Mouse (Mus musculus) embryonic fibroblast, embryonic 13.5 days (primary cell): ENCODE results near the gene Olfr1375. TPM values are rescaled to one million over a fixed set of nuclear protein-coding genes. Genes with fewer than 3 reads are reported as not detected.
"Not testable (repeated sequence)": the region's sequence is repeated elsewhere in the genome, so short reads cannot be mapped to it uniquely, and the experiment has no call there.

Experiments used
- H3K27ac ChIP-seq: 2 replicates; pipeline ENCODE4 v1.5.1; 2012; ENCODE audit warnings: low read length, control low read depth, inconsistent platforms; ENCODE audit not compliant: insufficient read depth
- H3K4me1 ChIP-seq: 2 replicates; pipeline ENCODE4 v1.6.1; 2011; ENCODE audit warnings: low read length; ENCODE audit not compliant: control insufficient read depth, insufficient read depth
- H3K4me3 ChIP-seq: 2 replicates; pipeline ENCODE4 v1.5.1; 2011; ENCODE audit warnings: mild to moderate bottlenecking, control low read depth, low read length; ENCODE audit not compliant: insufficient read depth
- CTCF ChIP-seq: IDR thresholded peaks from 2 replicates; pipeline ENCODE4 v1.5.1; 2011; ENCODE audit warnings: mild to moderate bottlenecking, control low read depth, low read length, moderate library complexity, borderline replicate concordance; ENCODE audit not compliant: insufficient read depth
- POLR2A ChIP-seq: IDR thresholded peaks from 2 replicates; pipeline ENCODE4 v1.6.1; 2011; ENCODE audit warnings: low read depth, mild to moderate bottlenecking, control low read depth, low read length, moderate library complexity
- polyA plus RNA-seq: library from polyadenylated mRNA; stranded (reverse); fragments of >200 nt; gene quantifications from 2 replicates; pipeline ENCODE4 v1.2.4, GENCODE M21; 2011; ENCODE audit warnings: low read depth; ENCODE audit not compliant: missing spikeins, insufficient read length

Gene Olfr1375
- polyA plus RNA-seq, result not detected in 2 replicates

GRCm38 (mm10) chr11:51047809-51048208 is at the start of gene Olfr1375:
Olfr1375 (plus strand) TSS chr11:51048109.
- not testable (repeated sequence) for H3K27ac ChIP-seq, H3K4me3 ChIP-seq, H3K4me1 ChIP-seq

GRCm38 (mm10) chr11:51003296-51003695 is 44.6 kb upstream of the Olfr1375 start, which contains the start of gene Olfr51:
Olfr51 (plus strand) TSS chr11:51003596.
- Histone ChIP-seq H3K27ac (no peak within 1 kb of the TSS), H3K4me1 (no peaks in the 10 kb centered on the region), H3K4me3 (no peak within 1 kb of the TSS)
- TF ChIP-seq CTCF, result no peak
- TF ChIP-seq POLR2A, result no peak

- H3K27ac ChIP-seq, result no peak overlapping the region
- H3K4me3 ChIP-seq, result no peak overlapping the region
- TF ChIP-seq CTCF, result no peak
- TF ChIP-seq POLR2A, result no peak
- no peaks in the 10 kb centered on the region for H3K4me1 ChIP-seq
Observed at GRCm38 (mm10) chr11:51011821-51012220, 36.1 kb upstream of the Olfr1375 start.

GRCm38 (mm10) chr11:51013936-51014335 is 34.0 kb upstream of the Olfr1375 start, which contains the start of gene Olfr54:
Olfr54 (plus strand) TSS chr11:51014236.
- no peak within 1 kb of the TSS for H3K4me3 ChIP-seq
- H3K4me1 ChIP-seq, result no peaks in the 10 kb centered on the region
- H3K27ac ChIP-seq, result no peak within 1 kb of the TSS
- TF ChIP-seq POLR2A (no peak), CTCF (no peak)

- TF ChIP-seq CTCF (no peak), POLR2A (no peak)
- H3K4me1 ChIP-seq, result no peaks in the 10 kb centered on the region
Observed at GRCm38 (mm10) chr11:51016341-51016740, 31.6 kb upstream of the Olfr1375 start.

GRCm38 (mm10) chr11:51026811-51027210 is 21.1 kb upstream of the Olfr1375 start:
- not testable (repeated sequence) for H3K4me3 ChIP-seq, H3K27ac ChIP-seq, H3K4me1 ChIP-seq

More at GRCm38 (mm10) chr11:51016341-51016740, 31.6 kb upstream of the Olfr1375 start:
- no peak overlapping the region for H3K4me3 ChIP-seq
- H3K27ac ChIP-seq, result no peak overlapping the region

GRCm38 (mm10) chr11:51029381-51029780 is 18.5 kb upstream of the Olfr1375 start:
- not testable (repeated sequence) for H3K4me1 ChIP-seq, H3K4me3 ChIP-seq

GRCm38 (mm10) chr11:51030225-51030624 is 17.7 kb upstream of the Olfr1375 start:
- TF ChIP-seq POLR2A (no peak), CTCF (no peak)
- H3K27ac ChIP-seq, result no peak overlapping the region

More at GRCm38 (mm10) chr11:51029381-51029780, 18.5 kb upstream of the Olfr1375 start:
- not testable (repeated sequence) for H3K27ac ChIP-seq

GRCm38 (mm10) chr11:51032851-51033250 is 15.1 kb upstream of the Olfr1375 start:
- no peaks in the 10 kb centered on the region for H3K4me1 ChIP-seq
- H3K4me3 ChIP-seq, result no peak overlapping the region

More at GRCm38 (mm10) chr11:51030225-51030624, 17.7 kb upstream of the Olfr1375 start:
- H3K4me3 ChIP-seq, result no peak overlapping the region
- no peaks in the 10 kb centered on the region for H3K4me1 ChIP-seq

GRCm38 (mm10) chr11:51034141-51034540 is 13.8 kb upstream of the Olfr1375 start:
- not testable (repeated sequence) for H3K27ac ChIP-seq

More at GRCm38 (mm10) chr11:51032851-51033250, 15.1 kb upstream of the Olfr1375 start:
- TF ChIP-seq POLR2A (no peak), CTCF (no peak)
- H3K27ac ChIP-seq, result no peak overlapping the region

GRCm38 (mm10) chr11:51035951-51036350 is 12.0 kb upstream of the Olfr1375 start:
- no peak overlapping the region for H3K4me3 ChIP-seq
- H3K27ac ChIP-seq, result no peak overlapping the region
- no peaks in the 10 kb centered on the region for H3K4me1 ChIP-seq
- TF ChIP-seq POLR2A (no peak), CTCF (no peak)

More at GRCm38 (mm10) chr11:51034141-51034540, 13.8 kb upstream of the Olfr1375 start:
- H3K4me3 ChIP-seq, H3K4me1 ChIP-seq: not testable (repeated sequence)

- not testable (repeated sequence) for H3K4me1 ChIP-seq, H3K27ac ChIP-seq, H3K4me3 ChIP-seq
Observed at GRCm38 (mm10) chr11:51044776-51045175, 3.1 kb upstream of the Olfr1375 start.
